Mouse (Mus musculus) ES-E14 (cell line): Measurements from ENCODE around the gene Trp53bp2. TPM values are rescaled to one million over a fixed set of nuclear protein-coding genes. Genes with fewer than 3 reads are reported as not detected.

ENCODE experiments used
- DNase-seq: peaks from one replicate; pipeline ENCODE4 v3.0.0-alpha.2; 2013; ENCODE audit warnings: low read depth, low spot score
- H3K27ac ChIP-seq: 2 replicates; pipeline ENCODE4 v1.5.1; 2012; ENCODE audit warnings: low read depth, mild to moderate bottlenecking, low read length, moderate library complexity, mixed read lengths; ENCODE audit not compliant: poor library complexity, insufficient read depth, severe bottlenecking
- H3K36me3 ChIP-seq: 2 replicates; pipeline ENCODE4 v1.6.1; 2012; ENCODE audit warnings: mild to moderate bottlenecking, low read length, moderate library complexity, mixed read lengths; ENCODE audit not compliant: control insufficient read depth, poor library complexity, insufficient read depth, severe bottlenecking
- H3K4me1 ChIP-seq, 2 experiments: fragments of 150-350 bp in 1 of 2; sonication (generic) in 1 of 2; 2 replicates each; pipeline ENCODE4 v1.6.1; 2012; ENCODE audit warnings: low read length in 2 of 2, mild to moderate bottlenecking in 1 of 2, mixed read lengths in 1 of 2; ENCODE audit not compliant: control insufficient read depth in 2 of 2, insufficient read depth in 2 of 2, poor library complexity in 1 of 2
- H3K4me3 ChIP-seq, 2 experiments: fragments of 150-350 bp in 1 of 2; sonication (generic) in 1 of 2; 2 replicates each; pipeline ENCODE4 v1.5.1; 2012; ENCODE audit warnings: low read length in 2 of 2, low read depth in 1 of 2, mild to moderate bottlenecking in 1 of 2, mixed read lengths in 1 of 2; ENCODE audit not compliant: insufficient read depth in 1 of 2, poor library complexity in 1 of 2, severe bottlenecking in 1 of 2
- H3K9ac ChIP-seq: 2 replicates; pipeline ENCODE4 v1.6.1; 2012; ENCODE audit warnings: low read depth, mild to moderate bottlenecking, low read length, mixed read lengths; ENCODE audit not compliant: poor library complexity, insufficient read depth, severe bottlenecking
- H3K9me3 ChIP-seq: fragments of 150-350 bp; sonication (generic); 2 replicates; pipeline ENCODE4 v1.6.1; 2012; ENCODE audit warnings: low read depth, mild to moderate bottlenecking, low read length; ENCODE audit not compliant: control insufficient read depth, insufficient read depth
- CHD2 ChIP-seq: IDR thresholded peaks from 2 replicates; pipeline ENCODE4 v1.6.1; 2014; ENCODE audit warnings: mild to moderate bottlenecking, low read depth, low read length, inconsistent platforms
- HCFC1 ChIP-seq: IDR thresholded peaks from 2 replicates; pipeline ENCODE4 v1.6.1; 2012; ENCODE audit warnings: low read length, inconsistent platforms, borderline replicate concordance; ENCODE audit not compliant: insufficient read depth
- MAFK ChIP-seq: IDR thresholded peaks from 2 replicates; pipeline ENCODE4 v1.6.1; 2014; ENCODE audit warnings: mild to moderate bottlenecking, low read depth, low read length, inconsistent platforms; ENCODE audit not compliant: insufficient read depth
- ZC3H11A ChIP-seq: IDR thresholded peaks from 2 replicates; pipeline ENCODE4 v1.6.1; 2012; ENCODE audit warnings: low read depth, mild to moderate bottlenecking, inconsistent platforms, low read length, borderline replicate concordance
- ZNF384 ChIP-seq: IDR thresholded peaks from 2 replicates; pipeline ENCODE4 v1.6.1; 2012; ENCODE audit warnings: low read depth, low read length, inconsistent platforms
- in situ Hi-C, 2 experiments: fragments of 600-800 bp; cut with MboI; formaldehyde crosslinking; loops; one replicate each; pipeline ENCODE4 v1.15.1; 2025; ENCODE audit warnings: low sequenced_read_pairs in 2 of 2, inconsistent platforms in 1 of 2; ENCODE audit not compliant: unreplicated experiment in 2 of 2
- total RNA-seq: library from RNA; depleted of rRNA; stranded (reverse); fragments of 300-350 nt; gene quantifications from 2 replicates; pipeline ENCODE4 v1.2.3, GENCODE M21; 2012

Gene Trp53bp2
- total RNA-seq, 1 experiment = 9.5 TPM

- in situ Hi-C loops = no loop called here
- DNase-seq = no peak
- Histone ChIP-seq H3K36me3 (no peaks in the 10 kb centered on the region), H3K9ac (no peak overlapping the region), H3K4me1 (no peaks in the 10 kb centered on the region), H3K9me3 (0 out of 2 replicates have a peak, but pooled peaks cover 1% of the 10 kb centered on the region), H3K4me3 (no peak overlapping the region), H3K27ac (no peak overlapping the region)
- TF ChIP-seq MAFK (no peak), CHD2 (no peak), ZC3H11A (no peak), HCFC1 (no peak), ZNF384 (no peak)
These were observed 9.1 kb upstream of the Trp53bp2 start for GRCm38 (mm10) chr1:182399908-182400307.

GRCm38 (mm10) chr1:182403076-182403475 is 5.9 kb upstream of the Trp53bp2 start:
- Histone ChIP-seq H3K27ac (no peak overlapping the region), H3K4me3 (no peak overlapping the region), H3K4me1 (no peaks in the 10 kb centered on the region), H3K9ac (no peak overlapping the region), H3K36me3 (no peaks in the 10 kb centered on the region), H3K9me3 (0 out of 2 replicates have a peak, but pooled peaks cover 1% of the 10 kb centered on the region)
- DNase-seq = no peak
- in situ Hi-C loops = no loop called here
- TF ChIP-seq MAFK = no peak
- TF ChIP-seq CHD2 = no peak
- no peak for TF ChIP-seq ZNF384
- no peak for TF ChIP-seq ZC3H11A
- TF ChIP-seq HCFC1 = no peak

DNA sequence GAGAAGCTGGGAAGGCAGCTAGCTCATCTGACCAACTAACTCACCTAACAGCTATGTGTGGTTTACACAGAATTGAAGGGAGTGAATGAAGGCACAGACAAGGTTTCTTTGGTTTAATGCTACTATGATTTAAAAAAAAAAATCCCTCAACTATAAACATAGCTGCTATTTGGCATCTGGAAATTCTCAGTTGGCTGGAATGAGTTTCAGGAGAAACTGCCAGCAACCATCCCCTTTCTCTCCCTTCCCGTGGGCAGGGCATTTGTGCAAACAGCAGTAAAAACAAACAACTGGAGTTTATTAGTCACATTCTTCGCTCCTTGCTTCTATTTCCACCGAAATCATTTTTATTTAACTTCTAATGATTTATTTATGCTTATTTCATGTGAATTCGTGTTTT is 2.4 kb upstream of the Trp53bp2 start:
- Histone ChIP-seq H3K4me3 (no peak overlapping the region), H3K36me3 (no peaks in the 10 kb centered on the region), H3K4me1 (no peaks in the 10 kb centered on the region), H3K9me3 (0 out of 2 replicates have a peak, but pooled peaks cover 1% of the 10 kb centered on the region), H3K9ac (no peak overlapping the region), H3K27ac (no peak overlapping the region)
- in situ Hi-C loops = no loop called here
- no peak for DNase-seq
- TF ChIP-seq MAFK = no peak
- no peak for TF ChIP-seq ZC3H11A
- TF ChIP-seq HCFC1 = no peak
- no peak for TF ChIP-seq CHD2
- TF ChIP-seq ZNF384 = no peak

- no peaks in the 10 kb centered on the region for H3K36me3 ChIP-seq
- TF ChIP-seq MAFK = no peak
- TF ChIP-seq HCFC1 = no peak
- TF ChIP-seq ZNF384 = no peak
- TF ChIP-seq ZC3H11A = no peak
- no peak for TF ChIP-seq CHD2
- in situ Hi-C loops = no loop called here
- H3K27ac ChIP-seq = peak overlapping the region; percentile 46; the same call in 1 of the 2 replicates
- peak overlapping the region; percentile 85 for H3K9ac ChIP-seq
- DNase-seq = no peak
- H3K4me1 ChIP-seq = no peaks in the 10 kb centered on the region
- H3K4me3 ChIP-seq = peak overlapping the region; percentile 74 to 79
- H3K9me3 ChIP-seq = no peaks in the 10 kb centered on the region
These were observed 729 bp upstream of the Trp53bp2 start for GRCm38 (mm10) chr1:182408243-182408642.

GRCm38 (mm10) chr1:182409401-182410173 is 615 bp downstream of the Trp53bp2 start:
- H3K36me3 ChIP-seq = no peaks in the 10 kb centered on the region
- H3K27ac ChIP-seq = no peak overlapping the region
- no peak for TF ChIP-seq HCFC1
- TF ChIP-seq ZNF384 = no peak
- TF ChIP-seq ZC3H11A = no peak
- no peak for TF ChIP-seq MAFK
- TF ChIP-seq CHD2 = no peak
- DNase-seq = peak; percentile 19
- peak overlapping the region; percentile 85 for H3K9ac ChIP-seq
- no peaks in the 10 kb centered on the region for H3K9me3 ChIP-seq
- in situ Hi-C loops = no loop called here
- H3K4me3 ChIP-seq = peak overlapping the region; percentile 82 to 94
- H3K4me1 ChIP-seq = no peaks in the 10 kb centered on the region
